Mouse (Mus musculus) thymus, postnatal 25 days (tissue): Measurements from ENCODE around the gene Chchd1.
"Not testable (repeated sequence)": the region's sequence is repeated elsewhere in the genome, so short reads cannot be mapped to it uniquely, and the experiment has no call there.

Experiments
- DNase-seq: peaks from one replicate; pipeline ENCODE4 v3.0.0; 2022

The Chchd1 gene

GRCm38 (mm10) chr14:20691772-20692171 is 11.0 kb upstream of the Chchd1 start:
- no peak for DNase-seq

DNA sequence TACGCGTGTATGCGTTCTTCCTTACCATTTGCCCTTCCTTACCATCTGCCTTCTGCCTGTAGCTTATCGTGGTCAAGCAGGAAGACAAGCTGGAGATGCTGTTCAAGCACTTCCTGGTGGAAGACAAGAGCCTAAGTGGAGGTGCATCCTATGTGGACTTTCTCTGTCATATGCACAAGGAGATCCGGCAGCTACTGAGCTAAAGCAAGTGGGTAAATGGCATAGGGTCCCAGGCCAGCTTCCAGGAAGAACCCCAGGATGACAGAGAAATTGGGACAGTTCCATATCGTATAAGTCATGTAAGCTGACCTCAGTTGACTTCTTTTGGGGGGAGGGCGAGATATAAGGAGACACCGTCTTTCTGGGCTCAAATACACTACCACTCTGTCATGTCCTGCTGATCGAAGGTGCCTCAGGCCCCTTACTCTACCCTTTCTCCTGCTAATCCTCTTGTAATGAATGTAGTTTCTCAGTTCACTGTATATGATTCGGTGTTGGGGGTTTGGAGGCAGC is 9.2 kb upstream of the Chchd1 start:
- DNase-seq = no peak

- peak; percentile 14 for DNase-seq
Observed at GRCm38 (mm10) chr14:20694185-20694883, 8.5 kb upstream of the Chchd1 start.

- peak; percentile 80 for DNase-seq
Observed at GRCm38 (mm10) chr14:20694884-20695760, 7.7 kb upstream of the Chchd1 start, which contains the start of gene Fut11. Gene Fut11 (plus strand): TSS chr14:20694968.

- no peak for DNase-seq
Observed at GRCm38 (mm10) chr14:20695761-20696520, 6.9 kb upstream of the Chchd1 start.

DNA sequence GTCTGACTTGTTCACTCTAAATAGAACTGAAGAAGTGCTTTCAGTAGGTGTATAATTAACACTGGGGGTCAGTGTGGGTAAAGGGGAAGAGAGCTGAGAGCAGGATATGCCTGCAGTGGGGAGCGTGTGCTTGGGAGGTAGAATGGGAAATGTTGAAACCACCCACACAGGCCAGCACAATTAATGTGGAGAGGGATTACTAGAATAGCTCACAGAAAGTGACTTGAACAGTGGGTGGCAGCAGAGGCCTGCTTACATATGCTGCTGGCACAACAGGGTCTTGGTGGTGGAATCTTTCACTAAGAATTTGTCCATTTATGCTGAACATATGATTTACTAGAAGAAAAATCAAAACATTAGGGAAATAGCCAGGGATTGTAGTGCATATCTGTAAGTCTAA is 5.8 kb upstream of the Chchd1 start:
- peak; percentile 52 for DNase-seq

GRCm38 (mm10) chr14:20698515-20698914 is 4.3 kb upstream of the Chchd1 start:
- no peak for DNase-seq

- DNase-seq = no peak
Observed at GRCm38 (mm10) chr14:20700362-20700761, 2.4 kb upstream of the Chchd1 start.

DNA sequence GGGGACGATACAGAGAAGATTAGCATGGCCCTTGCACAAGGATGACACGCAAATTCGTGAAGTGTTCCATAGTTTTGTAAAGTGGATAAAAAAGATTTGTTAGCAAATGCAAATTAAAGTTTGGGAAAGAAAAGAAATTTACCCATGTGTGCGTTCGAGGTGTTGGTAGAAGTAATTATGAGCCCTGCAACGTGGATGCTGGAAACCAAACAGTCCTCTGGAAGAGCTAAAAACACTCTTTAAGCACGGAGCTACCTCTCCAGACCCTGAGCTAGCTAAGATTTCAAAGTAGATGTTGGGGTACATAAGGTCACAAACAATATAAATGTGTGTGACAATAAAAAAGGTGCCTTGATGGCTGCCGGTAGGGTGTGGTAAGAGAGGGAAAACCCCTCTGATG is 1.3 kb upstream of the Chchd1 start:
- no peak for DNase-seq

DNA sequence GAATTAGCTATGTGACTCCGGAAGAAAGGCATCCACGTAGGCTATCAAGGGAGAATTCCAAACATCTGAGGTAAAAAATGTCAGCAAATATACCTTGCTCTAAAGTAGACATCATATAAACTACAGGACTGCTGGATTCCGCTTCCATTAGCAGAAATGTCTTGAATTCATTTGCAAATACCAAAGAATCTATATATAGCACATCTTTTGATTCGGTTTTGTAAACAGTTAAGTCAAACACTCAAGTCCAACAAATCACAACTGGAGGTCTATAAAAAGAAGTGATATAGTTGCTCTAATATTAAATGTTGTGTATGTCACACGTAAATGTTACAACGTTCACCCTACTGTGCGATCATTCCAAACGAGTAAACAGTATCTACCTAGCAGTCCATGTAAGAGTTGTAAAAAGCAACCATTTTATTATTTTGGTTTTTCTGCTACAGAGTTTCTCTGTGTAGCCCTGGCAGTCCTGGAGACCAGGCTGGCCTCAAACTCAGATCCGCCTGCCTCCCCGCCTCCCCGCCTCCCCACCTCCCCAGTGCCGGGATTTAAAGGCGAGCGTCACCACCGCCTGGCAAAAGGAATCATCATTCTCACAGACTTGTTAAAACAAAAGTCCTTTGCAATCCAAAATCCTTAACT is 588 bp upstream of the Chchd1 start:
- no peak for DNase-seq

DNA sequence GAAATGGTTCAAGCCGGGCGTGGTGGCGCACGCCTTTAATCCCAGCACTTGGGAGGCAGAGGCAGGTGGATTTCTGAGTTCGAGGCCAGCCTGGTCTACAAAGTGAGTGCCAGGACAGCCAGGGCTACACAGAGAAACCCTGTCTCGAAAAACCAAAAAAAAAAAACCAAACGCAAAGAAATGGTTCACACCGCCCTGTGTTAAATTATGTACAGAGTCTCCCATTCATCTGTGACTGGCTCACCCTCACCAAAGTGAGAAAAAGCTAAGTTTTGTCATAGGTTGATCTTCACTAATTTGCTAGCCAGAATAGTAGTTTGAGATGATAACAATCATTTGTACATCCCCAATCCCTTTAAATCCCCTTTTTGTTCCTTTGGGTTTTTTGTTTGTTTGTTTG is 655 bp downstream of the Chchd1 start:
- not testable (repeated sequence) for DNase-seq

DNA sequence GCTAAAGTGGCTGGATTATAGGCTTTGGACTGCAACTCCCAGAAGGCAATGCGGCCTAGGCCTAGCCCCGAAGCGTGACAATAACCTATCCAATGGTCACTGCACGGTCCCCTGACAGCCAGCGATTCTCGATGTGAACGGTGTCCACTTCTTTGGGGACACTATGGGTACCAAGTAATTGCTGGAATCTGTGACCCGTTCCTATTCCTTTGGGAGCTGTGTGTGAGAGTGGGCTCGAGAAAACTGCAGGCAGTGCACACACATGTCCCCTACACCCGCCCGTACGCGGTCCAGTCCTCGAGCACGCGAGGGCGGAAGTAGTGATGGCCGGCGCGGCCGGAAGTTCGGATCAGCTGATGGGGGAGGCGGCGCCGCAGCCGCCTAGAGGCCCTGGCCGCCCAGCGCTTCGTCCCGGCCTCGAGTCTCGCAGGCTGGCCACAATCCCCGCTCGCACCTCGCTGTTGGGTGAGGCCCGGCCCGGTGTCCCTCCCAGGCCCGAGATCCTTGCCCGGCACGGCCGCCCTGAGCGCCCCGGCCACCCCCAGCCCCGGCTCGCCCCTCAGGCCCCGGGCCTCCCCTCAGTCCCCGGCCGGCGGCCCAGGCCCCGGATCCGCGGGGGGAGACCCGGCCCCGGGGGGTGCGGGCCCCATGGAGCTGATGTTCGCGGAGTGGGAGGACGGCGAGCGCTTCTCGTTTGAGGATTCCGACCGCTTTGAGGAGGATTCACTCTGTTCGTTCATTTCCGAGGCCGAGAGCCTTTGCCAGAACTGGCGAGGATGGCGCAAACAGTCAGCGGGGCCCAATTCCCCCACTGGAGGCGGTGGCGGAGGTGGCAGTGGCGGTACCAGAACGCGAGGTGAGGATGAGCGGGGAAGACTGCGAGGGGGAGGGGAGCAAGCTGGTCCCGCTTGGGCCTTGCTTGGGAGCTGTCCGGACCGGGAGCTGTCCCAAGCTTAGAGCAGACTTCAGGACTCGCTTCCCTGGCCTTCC is 4.7 kb downstream of the Chchd1 start, which contains the start of gene Zswim8:
Gene Zswim8 (plus strand): TSS at position 352 of the 990 bp plus-strand sequence.
- peak; percentile 71 for DNase-seq

- no peak for DNase-seq
Observed at GRCm38 (mm10) chr14:20708239-20708638, 5.4 kb downstream of the Chchd1 start.

GRCm38 (mm10) chr14:20713832-20714231 is 11.0 kb downstream of the Chchd1 start:
- no peak for DNase-seq

GRCm38 (mm10) chr14:20718443-20718842 is 15.6 kb downstream of the Chchd1 start:
- DNase-seq = no peak

GRCm38 (mm10) chr14:20719767-20720166 is 17.0 kb downstream of the Chchd1 start:
- DNase-seq = no peak

DNA sequence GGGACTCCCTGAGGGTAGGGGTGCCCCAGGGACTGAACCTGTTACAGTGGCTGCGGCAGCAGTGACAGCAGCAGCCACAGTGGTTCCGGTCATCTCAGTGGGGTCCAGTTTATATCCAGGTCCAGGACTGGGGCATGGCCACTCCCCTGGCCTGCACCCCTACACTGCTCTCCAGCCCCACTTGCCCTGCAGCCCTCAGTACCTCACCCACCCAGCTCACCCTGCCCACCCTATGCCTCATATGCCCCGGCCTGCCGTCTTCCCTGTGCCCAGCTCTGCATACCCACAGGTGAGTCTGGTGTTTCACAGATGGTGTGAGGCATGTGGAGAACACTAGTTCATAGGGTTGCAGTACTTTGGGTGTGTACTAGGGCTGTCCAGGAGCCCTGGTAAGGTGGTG is 18.6 kb downstream of the Chchd1 start:
- DNase-seq = no peak

DNA sequence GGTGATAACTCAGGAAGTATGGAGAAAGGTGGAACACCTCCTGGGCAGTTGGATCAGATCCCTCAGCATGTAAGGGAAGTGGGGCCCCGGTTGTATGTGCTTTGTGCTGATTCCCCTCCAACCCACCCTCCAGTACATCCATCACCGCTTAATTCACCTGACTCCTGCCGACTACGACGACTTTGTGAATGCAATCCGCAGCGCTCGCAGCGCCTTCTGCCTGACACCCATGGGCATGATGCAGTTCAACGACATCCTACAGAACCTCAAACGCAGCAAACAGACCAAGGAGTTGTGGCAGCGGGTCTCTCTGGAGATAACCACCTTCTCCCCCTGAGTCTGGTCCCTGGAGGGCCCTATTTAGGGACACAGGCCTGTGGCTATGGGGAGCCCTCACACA is 20.2 kb downstream of the Chchd1 start:
- no peak for DNase-seq

GRCm38 (mm10) chr14:20724043-20724442 is 21.2 kb downstream of the Chchd1 start:
- peak; percentile 47 for DNase-seq

DNA sequence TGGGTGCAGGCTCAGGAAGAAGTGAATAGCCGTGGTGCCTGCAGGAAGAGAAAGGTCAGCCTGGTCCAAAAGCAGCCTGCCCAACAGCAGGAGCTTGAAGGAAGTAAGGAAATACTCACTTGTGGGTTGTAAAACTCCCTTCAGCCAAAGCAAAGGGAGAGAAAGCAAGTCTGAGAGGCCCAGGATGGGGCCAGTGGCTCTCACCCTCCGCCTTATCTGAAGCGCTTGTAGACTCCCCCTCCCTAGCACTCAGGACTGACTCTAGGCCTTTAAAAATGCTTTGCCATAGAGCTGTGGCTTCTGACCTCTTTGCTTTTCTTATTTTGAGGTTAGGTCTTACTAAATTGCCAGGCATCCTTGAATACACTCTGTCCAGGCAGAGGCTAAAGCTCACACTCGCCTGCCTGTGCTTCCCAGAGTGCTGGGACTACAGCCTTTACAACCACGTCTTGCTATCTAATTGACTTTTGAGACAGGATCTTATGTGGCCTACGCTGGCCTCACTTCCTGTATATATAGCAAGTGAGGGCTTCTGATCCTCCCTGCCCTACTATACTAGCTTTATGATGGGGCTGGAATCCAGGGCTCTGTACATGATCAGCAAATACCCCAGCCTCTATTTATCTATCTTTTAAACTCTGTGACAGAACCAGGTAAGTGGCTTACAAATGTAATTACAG is 23.0 kb downstream of the Chchd1 start:
- no peak for DNase-seq

DNA sequence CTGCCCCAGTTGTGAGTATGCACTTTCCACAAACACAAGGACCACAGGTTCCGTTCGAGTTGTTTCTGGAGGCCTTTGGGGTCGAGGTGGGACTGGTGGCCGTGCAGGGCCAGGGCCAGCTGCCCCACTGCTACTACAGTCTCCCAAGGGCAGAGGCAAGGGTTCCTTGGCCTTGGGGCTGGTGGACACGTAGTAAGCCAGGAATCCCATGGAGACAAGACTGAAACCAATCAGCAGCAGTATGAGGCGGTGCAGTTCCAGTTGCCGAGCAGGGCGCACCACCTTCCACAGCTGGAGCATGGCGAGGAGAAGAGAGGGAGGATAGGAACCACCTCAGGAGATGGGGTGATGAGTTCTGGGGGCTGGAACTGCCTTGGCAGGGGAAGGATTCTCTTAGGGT is 27.1 kb downstream of the Chchd1 start:
- DNase-seq = no peak
